Mouse (Mus musculus) erythroblast, embryonic 14.5 days (primary cell): ENCODE results near the gene Trmt10a.

Experiments
- GATA1 ChIP-seq: IDR thresholded peaks from 2 replicates; pipeline ENCODE4 v1.6.1; 2012; ENCODE audit warnings: low read length, inconsistent platforms, mixed read lengths
- TAL1 ChIP-seq: IDR thresholded peaks from 3 replicates; pipeline ENCODE4 v1.6.1; 2012; ENCODE audit warnings: low read length, inconsistent platforms, mixed read lengths

GRCm38 (mm10) chr3:138144060-138144641 lies 903 bp downstream of the Trmt10a start:
- TF ChIP-seq GATA1, result no peak
- TF ChIP-seq TAL1, result no peak
